Mouse (Mus musculus) ES-E14 (cell line): ENCODE measurements around the gene Neurl4.

ENCODE experiments used
- CHD2 ChIP-seq: IDR thresholded peaks from 2 replicates; pipeline ENCODE4 v1.6.1; 2014; ENCODE audit warnings: mild to moderate bottlenecking, low read depth, low read length, inconsistent platforms
- MAFK ChIP-seq: IDR thresholded peaks from 2 replicates; pipeline ENCODE4 v1.6.1; 2014; ENCODE audit warnings: mild to moderate bottlenecking, low read depth, low read length, inconsistent platforms; ENCODE audit not compliant: insufficient read depth
- ZC3H11A ChIP-seq: IDR thresholded peaks from 2 replicates; pipeline ENCODE4 v1.6.1; 2012; ENCODE audit warnings: low read depth, mild to moderate bottlenecking, inconsistent platforms, low read length, borderline replicate concordance
- ZNF384 ChIP-seq: IDR thresholded peaks from 2 replicates; pipeline ENCODE4 v1.6.1; 2012; ENCODE audit warnings: low read depth, low read length, inconsistent platforms

GRCm38 (mm10) chr11:69919053-69919452, 18.2 kb downstream of the Neurl4 start:
- TF ChIP-seq ZNF384, result no peak
- no peak for TF ChIP-seq MAFK
- TF ChIP-seq CHD2, result no peak
- no peak for TF ChIP-seq ZC3H11A
